Mouse (Mus musculus) cerebellum, adult 2 months (tissue): ENCODE measurements around the gene Tmprss4.

Source experiments
- CTCF ChIP-seq: fragments of 200-500 bp; IDR thresholded peaks from 2 replicates; pipeline ENCODE4 v1.5.1; 2011; ENCODE audit warnings: low read depth, mild to moderate bottlenecking, control low read depth, low read length, moderate library complexity, borderline replicate concordance; ENCODE audit not compliant: insufficient read depth
- POLR2A ChIP-seq: fragments of 200-500 bp; IDR thresholded peaks from 2 replicates; pipeline ENCODE4 v1.6.1; 2011; ENCODE audit warnings: low read length, control low read depth, borderline replicate concordance; ENCODE audit not compliant: insufficient read depth

GRCm38 (mm10) chr9:45146267-45146597, 57.7 kb downstream of the Tmprss4 start:
- TF ChIP-seq CTCF (peak; percentile 83), POLR2A (no peak)
